Mouse (Mus musculus): ENCODE results near the gene Znrd1. TPM values are rescaled to one million over a fixed set of nuclear protein-coding genes. Genes with fewer than 3 reads are reported as not detected.

The Znrd1 gene
- polyA plus RNA-seq, 1 experiment from 2014 or later = 64.7 TPM

DNA sequence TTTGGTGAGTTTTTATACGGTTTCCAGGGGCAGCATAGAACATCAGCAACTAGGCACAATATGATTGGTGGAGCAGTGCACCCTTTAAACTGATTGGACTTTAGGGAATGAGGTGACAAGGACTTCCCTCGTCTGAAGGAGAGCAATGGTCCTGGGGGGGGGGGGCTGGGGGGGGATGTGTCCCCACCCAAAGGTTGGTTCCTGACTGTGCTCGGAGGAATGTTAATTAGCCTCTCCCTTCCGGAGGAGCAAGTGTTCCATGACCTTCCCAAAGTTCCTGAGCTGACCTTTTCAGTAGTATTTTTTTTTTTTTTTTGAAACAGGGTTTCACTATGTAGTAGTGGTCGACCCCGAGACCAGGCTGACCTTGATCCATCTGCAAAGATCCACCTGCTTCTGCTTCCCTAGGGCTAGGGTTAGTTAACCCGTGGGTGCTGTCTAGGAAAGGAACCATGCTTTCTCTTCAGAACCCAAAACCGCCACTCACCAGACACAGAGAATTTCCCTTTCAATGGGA lies 15.0 kb upstream of the Znrd1 start:
- no peaks in the 10 kb centered on the region for H3K9me3 ChIP-seq (ENCODE audit: control insufficient read depth, low read length)
- H3K4me3 ChIP-seq (replicated peaks; ENCODE audit: low read depth, low read length) = no peak overlapping the region
- WGBS = 83% methylated on average over 8 of the region's 8 CpGs
- no peaks in the 10 kb centered on the region for H3K27me3 ChIP-seq (ENCODE audit: control insufficient read depth, insufficient read depth, low read length)
- no peaks in the 10 kb centered on the region for H3K36me3 ChIP-seq (ENCODE audit: control insufficient read depth, insufficient read depth, low read length)
- no peaks in the 10 kb centered on the region for H3K4me1 ChIP-seq (ENCODE audit: control insufficient read depth, insufficient read depth, low read length)
- no peak for DNase-seq
- H3K4me2 ChIP-seq (ENCODE audit: low read length) = no peak overlapping the region
- no peak overlapping the region for H3K9ac ChIP-seq (replicated peaks; ENCODE audit: low read length)
- no peak overlapping the region for H3K27ac ChIP-seq (replicated peaks; ENCODE audit: low read depth, low read length)
- no peak for ATAC-seq (ENCODE audit: low FRiP score, low TSS enrichment)

DNA sequence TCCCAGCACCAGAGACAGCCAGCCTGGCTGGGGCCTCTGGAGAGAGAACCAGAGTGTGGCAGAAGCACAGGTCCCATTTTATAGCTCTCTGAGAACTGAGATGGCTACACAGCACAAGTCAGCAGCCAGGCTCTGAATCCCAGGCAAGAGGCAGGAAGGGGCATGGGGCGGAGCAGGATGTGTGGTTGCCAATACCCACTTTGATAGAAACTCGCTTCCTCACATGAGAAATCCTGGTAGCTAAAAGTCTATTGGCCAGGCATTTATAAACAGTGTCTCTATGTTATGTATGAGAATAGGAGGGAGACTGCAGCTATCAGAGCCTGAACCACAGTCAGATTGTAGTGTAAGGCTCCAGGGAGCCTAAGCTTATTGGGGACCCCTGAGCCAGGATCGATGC lies 14.4 kb upstream of the Znrd1 start:
- DNase-seq (no peak), ATAC-seq (ENCODE audit: low FRiP score, low TSS enrichment) (no peak)
- Histone ChIP-seq H3K4me2 (ENCODE audit: low read length) (no peak overlapping the region), H3K4me3 (replicated peaks; ENCODE audit: low read depth, low read length) (no peak overlapping the region), H3K9ac (replicated peaks; ENCODE audit: low read length) (no peak overlapping the region), H3K27ac (replicated peaks; ENCODE audit: low read depth, low read length) (no peak overlapping the region), H3K9me3 (ENCODE audit: control insufficient read depth, low read length) (no peaks in the 10 kb centered on the region), H3K36me3 (ENCODE audit: control insufficient read depth, insufficient read depth, low read length) (no peaks in the 10 kb centered on the region), H3K4me1 (ENCODE audit: control insufficient read depth, insufficient read depth, low read length) (no peaks in the 10 kb centered on the region), H3K27me3 (ENCODE audit: control insufficient read depth, insufficient read depth, low read length) (no peaks in the 10 kb centered on the region)
- 86% methylated on average over 3 of the region's 3 CpGs for WGBS

DNA sequence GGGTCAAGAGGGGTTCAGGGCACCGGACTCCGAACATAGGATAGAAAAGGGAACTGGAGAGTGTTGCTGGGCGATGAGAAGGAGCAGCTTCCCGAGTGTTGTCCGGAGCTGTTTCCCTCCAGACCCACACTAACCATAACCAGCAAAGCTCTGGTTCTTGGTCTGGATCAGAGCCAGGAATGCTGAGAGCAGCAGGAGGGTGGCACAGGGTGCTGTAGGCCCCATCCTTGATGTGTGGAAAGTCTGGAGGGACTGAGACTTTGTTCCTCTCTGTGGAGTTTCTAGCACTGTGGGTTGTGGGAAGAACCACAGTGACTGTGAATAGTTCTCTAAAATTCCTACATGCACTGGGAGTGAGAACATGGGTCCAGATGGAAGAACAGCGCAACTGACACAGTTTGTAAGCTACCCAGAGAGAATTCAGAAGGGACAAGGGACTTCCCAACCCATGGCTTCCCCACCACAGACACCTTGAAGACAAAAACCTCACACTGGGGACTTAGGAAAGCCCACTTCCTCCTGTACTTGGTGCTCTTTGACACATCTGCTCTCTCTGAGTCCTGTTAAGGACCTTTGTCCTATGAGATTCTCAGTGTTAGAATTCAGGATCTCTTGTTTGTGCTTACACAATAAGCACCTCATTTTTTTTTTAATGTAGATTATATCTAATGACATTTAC lies 13.0 kb upstream of the Znrd1 start:
- H3K27ac ChIP-seq (replicated peaks; ENCODE audit: low read depth, low read length) = no peak overlapping the region
- WGBS = 85% methylated on average over 6 of the region's 6 CpGs
- no peak overlapping the region for H3K4me2 ChIP-seq (ENCODE audit: low read length)
- no peaks in the 10 kb centered on the region for H3K27me3 ChIP-seq (ENCODE audit: control insufficient read depth, insufficient read depth, low read length)
- no peak for DNase-seq
- H3K36me3 ChIP-seq (ENCODE audit: control insufficient read depth, insufficient read depth, low read length) = no peaks in the 10 kb centered on the region
- H3K9ac ChIP-seq (replicated peaks; ENCODE audit: low read length) = no peak overlapping the region
- H3K4me3 ChIP-seq (replicated peaks; ENCODE audit: low read depth, low read length) = no peak overlapping the region
- H3K4me1 ChIP-seq (ENCODE audit: control insufficient read depth, insufficient read depth, low read length) = no peaks in the 10 kb centered on the region
- no peaks in the 10 kb centered on the region for H3K9me3 ChIP-seq (ENCODE audit: control insufficient read depth, low read length)
- no peak for ATAC-seq (ENCODE audit: low FRiP score, low TSS enrichment)

DNA sequence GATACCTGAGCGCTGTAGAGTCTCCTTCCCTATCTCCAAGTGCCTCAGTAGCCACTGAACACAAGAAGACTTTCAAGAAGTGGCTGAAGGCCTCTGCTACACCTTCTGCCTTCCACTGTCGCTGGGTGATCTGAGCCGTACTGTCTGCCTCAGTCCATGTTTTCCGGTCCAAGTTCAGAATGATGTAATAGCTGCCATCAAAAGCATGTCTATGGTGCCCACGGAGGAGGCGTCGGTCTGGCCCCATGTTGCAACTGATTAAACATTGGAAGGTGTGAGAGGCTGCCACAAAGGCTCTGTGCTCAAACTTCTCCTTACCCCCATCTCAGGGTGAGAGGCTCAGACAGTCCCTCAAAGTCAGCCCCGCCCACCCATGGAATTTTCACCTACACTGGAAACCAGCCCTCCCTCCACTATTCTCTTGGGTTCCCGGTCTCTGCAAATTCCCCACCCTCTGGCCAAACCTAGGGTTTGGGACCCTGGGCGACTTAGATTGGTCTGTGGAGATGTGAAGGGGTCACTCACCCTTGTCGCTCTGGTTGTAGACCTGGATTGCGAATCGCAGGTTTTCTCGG lies 12.0 kb upstream of the Znrd1 start:
- no peak overlapping the region for H3K9ac ChIP-seq (replicated peaks; ENCODE audit: low read length)
- 86% methylated on average over 14 of the region's 14 CpGs for WGBS
- H3K4me3 ChIP-seq (replicated peaks; ENCODE audit: low read depth, low read length) = no peak overlapping the region
- no peaks in the 10 kb centered on the region for H3K9me3 ChIP-seq (ENCODE audit: control insufficient read depth, low read length)
- no peaks in the 10 kb centered on the region for H3K4me1 ChIP-seq (ENCODE audit: control insufficient read depth, insufficient read depth, low read length)
- no peak overlapping the region for H3K4me2 ChIP-seq (ENCODE audit: low read length)
- H3K27me3 ChIP-seq (ENCODE audit: control insufficient read depth, insufficient read depth, low read length) = no peaks in the 10 kb centered on the region
- no peaks in the 10 kb centered on the region for H3K36me3 ChIP-seq (ENCODE audit: control insufficient read depth, insufficient read depth, low read length)
- no peak for DNase-seq
- no peak overlapping the region for H3K27ac ChIP-seq (replicated peaks; ENCODE audit: low read depth, low read length)
- no peak for ATAC-seq (ENCODE audit: low FRiP score, low TSS enrichment)

DNA sequence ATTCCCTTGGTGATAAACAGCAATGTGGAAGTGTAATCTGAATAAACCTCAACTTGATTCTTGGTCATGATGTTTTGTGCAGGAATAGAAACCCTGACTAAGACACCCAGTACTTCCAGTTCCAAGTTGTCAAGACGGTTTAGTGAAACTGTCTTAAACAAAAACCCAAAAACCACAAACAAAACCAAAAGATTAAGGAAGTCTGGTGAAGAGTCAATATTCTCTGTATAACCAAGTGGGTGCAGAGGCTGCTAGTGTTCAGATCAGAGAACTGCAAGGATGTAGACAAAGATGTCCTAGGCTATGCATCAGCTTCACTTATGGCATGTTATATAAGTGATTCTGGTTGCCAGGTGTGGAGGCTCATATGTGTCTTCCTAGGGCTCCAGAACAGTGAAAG lies 8.5 kb upstream of the Znrd1 start:
- no peak overlapping the region for H3K4me3 ChIP-seq (replicated peaks; ENCODE audit: low read depth, low read length)
- DNase-seq (no peak), ATAC-seq (ENCODE audit: low FRiP score, low TSS enrichment) (no peak)
- no peak overlapping the region for H3K9ac ChIP-seq (replicated peaks; ENCODE audit: low read length)
- no peaks in the 10 kb centered on the region for H3K9me3 ChIP-seq (ENCODE audit: control insufficient read depth, low read length)
- 88% methylated on average over 1 of the region's 1 CpGs for WGBS
- H3K27me3 ChIP-seq (ENCODE audit: control insufficient read depth, insufficient read depth, low read length) = no peaks in the 10 kb centered on the region
- no peak overlapping the region for H3K27ac ChIP-seq (replicated peaks; ENCODE audit: low read depth, low read length)
- no peaks in the 10 kb centered on the region for H3K4me1 ChIP-seq (ENCODE audit: control insufficient read depth, insufficient read depth, low read length)
- no peaks in the 10 kb centered on the region for H3K36me3 ChIP-seq (ENCODE audit: control insufficient read depth, insufficient read depth, low read length)
- no peak overlapping the region for H3K4me2 ChIP-seq (ENCODE audit: low read length)

DNA sequence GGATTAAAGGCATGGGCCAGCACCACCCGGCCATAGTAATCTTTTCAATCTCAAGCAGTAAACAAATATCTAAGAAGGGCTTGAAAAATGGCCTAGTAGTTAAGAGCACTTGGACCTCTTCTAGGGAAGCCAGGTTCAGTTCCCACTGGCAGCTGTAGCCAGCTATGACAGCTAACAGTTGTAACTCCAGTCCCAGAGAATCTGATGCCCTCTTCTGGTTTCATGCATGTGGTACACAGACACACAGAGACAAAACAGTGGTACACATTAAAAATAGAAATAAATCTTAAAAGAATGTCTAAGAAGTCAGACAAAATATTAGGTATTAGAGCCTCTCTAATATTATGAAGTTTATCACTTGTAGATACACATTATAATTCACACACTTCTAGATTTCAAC lies 2.8 kb upstream of the Znrd1 start:
- WGBS = 81% methylated on average over 1 of the region's 1 CpGs
- peaks cover 6% of the 10 kb centered on the region; the same call in 1 of the 2 replicates for H3K36me3 ChIP-seq (ENCODE audit: control insufficient read depth, insufficient read depth, low read length)
- no peak overlapping the region for H3K27ac ChIP-seq (replicated peaks; ENCODE audit: low read depth, low read length)
- DNase-seq (no peak), ATAC-seq (ENCODE audit: low FRiP score, low TSS enrichment) (no peak)
- H3K4me1 ChIP-seq (ENCODE audit: control insufficient read depth, insufficient read depth, low read length) = peaks cover 16% of the 10 kb centered on the region
- no peak overlapping the region for H3K4me2 ChIP-seq (ENCODE audit: low read length)
- H3K9me3 ChIP-seq (ENCODE audit: control insufficient read depth, low read length) = no peaks in the 10 kb centered on the region
- no peak overlapping the region for H3K4me3 ChIP-seq (replicated peaks; ENCODE audit: low read depth, low read length)
- H3K9ac ChIP-seq (replicated peaks; ENCODE audit: low read length) = no peak overlapping the region
- H3K27me3 ChIP-seq (ENCODE audit: control insufficient read depth, insufficient read depth, low read length) = no peaks in the 10 kb centered on the region

DNA sequence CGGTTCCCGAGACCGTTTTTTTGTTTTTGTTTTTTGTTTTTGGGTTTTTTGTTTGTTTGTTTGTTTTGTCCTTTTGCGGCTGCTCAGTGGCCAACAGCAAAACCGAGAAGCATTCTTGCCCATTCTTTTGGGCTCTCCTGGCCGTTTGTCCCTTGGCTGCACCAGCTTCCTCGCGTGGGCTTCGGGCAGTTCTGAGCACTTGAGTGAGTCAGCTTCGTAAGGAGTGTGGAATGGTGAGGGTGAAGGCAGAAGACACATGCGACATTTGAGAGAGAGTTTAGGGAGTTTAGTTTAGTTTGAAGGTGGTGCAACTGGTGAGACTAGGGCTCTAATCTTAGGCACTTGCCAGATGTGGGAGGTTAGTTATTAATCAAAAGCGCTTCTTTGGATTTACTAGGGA lies 525 bp upstream of the Znrd1 start:
- peak overlapping the region; percentile 70 for H3K27ac ChIP-seq (replicated peaks; ENCODE audit: low read depth, low read length)

DNA sequence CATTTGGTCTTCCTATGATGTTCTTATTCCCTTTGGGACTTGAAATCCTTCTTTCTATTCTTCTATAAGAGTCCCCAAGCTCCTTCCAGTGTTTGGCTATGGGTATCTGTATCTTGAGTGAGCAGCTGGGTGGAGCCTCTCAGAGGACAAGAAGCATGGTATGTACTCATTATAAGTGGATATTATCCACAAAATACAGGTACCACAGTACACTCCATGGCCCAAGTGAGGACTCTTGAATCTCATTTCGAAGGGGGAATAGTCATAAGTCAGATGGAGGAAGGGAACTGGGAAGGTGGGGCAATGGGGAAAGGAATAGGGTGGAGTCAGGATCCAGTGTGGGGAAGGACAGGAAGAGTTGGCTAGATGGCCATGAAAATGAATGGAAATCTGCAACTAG lies 5.3 kb downstream of the Znrd1 start:
- 97% methylated on average over 1 of the region's 1 CpGs for WGBS
- H3K4me1 ChIP-seq (ENCODE audit: control insufficient read depth, insufficient read depth, low read length) = peaks cover 12% of the 10 kb centered on the region
- H3K27ac ChIP-seq (replicated peaks; ENCODE audit: low read depth, low read length) = no peak overlapping the region
- H3K9me3 ChIP-seq (ENCODE audit: control insufficient read depth, low read length) = no peaks in the 10 kb centered on the region
- no peak overlapping the region for H3K4me3 ChIP-seq (replicated peaks; ENCODE audit: low read depth, low read length)
- DNase-seq (no peak), ATAC-seq (ENCODE audit: low FRiP score, low TSS enrichment) (no peak)
- H3K4me2 ChIP-seq (ENCODE audit: low read length) = no peak overlapping the region
- H3K36me3 ChIP-seq (ENCODE audit: control insufficient read depth, insufficient read depth, low read length) = peaks cover 25% of the 10 kb centered on the region
- no peak overlapping the region for H3K9ac ChIP-seq (replicated peaks; ENCODE audit: low read length)
- no peaks in the 10 kb centered on the region for H3K27me3 ChIP-seq (ENCODE audit: control insufficient read depth, insufficient read depth, low read length)

More for the DNA sequence above, 525 bp upstream of the Znrd1 start:
- H3K27me3 ChIP-seq (ENCODE audit: control insufficient read depth, insufficient read depth, low read length) = no peaks in the 10 kb centered on the region
- peak overlapping the region; percentile 74 for H3K9ac ChIP-seq (replicated peaks; ENCODE audit: low read length)
- peaks cover 8% of the 10 kb centered on the region for H3K36me3 ChIP-seq (ENCODE audit: control insufficient read depth, insufficient read depth, low read length)
- DNase-seq = no peak
- 11% methylated on average over 12 of the region's 12 CpGs for WGBS
- peak; percentile 25; the same call in 1 of the 2 replicates for ATAC-seq (ENCODE audit: low FRiP score, low TSS enrichment)
- H3K9me3 ChIP-seq (ENCODE audit: control insufficient read depth, low read length) = no peaks in the 10 kb centered on the region
- H3K4me3 ChIP-seq (replicated peaks; ENCODE audit: low read depth, low read length) = peak overlapping the region; percentile 67
- peak overlapping the region; percentile 80 for H3K4me2 ChIP-seq (ENCODE audit: low read length)
- H3K4me1 ChIP-seq (ENCODE audit: control insufficient read depth, insufficient read depth, low read length) = peaks cover 16% of the 10 kb centered on the region

DNA sequence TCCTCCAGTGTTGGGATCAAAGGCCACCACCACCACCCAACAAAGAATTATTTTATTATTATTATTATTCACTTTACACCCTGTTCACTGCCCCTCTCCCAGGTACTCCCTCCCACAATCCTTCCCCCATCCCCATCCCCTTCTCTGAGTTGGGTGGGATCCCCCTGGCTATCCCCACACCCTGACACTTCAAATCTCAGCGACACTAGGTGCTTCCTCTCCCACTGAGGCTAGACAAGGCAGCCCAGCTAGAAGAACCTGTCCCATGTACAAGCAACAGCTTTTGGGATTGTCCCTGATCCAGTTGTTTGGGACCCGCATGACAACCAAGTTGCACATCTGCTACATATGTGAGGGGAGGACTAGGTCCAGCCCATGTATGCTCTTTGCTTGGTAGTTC lies 5.7 kb downstream of the Znrd1 start:
- no peak for DNase-seq
- H3K27ac ChIP-seq (replicated peaks; ENCODE audit: low read depth, low read length) = no peak overlapping the region
- H3K4me1 ChIP-seq (ENCODE audit: control insufficient read depth, insufficient read depth, low read length) = peaks cover 10% of the 10 kb centered on the region
- 90% methylated on average over 2 of the region's 2 CpGs for WGBS
- H3K27me3 ChIP-seq (ENCODE audit: control insufficient read depth, insufficient read depth, low read length) = no peaks in the 10 kb centered on the region
- no peak overlapping the region for H3K4me3 ChIP-seq (replicated peaks; ENCODE audit: low read depth, low read length)
- no peak overlapping the region for H3K4me2 ChIP-seq (ENCODE audit: low read length)
- no peaks in the 10 kb centered on the region for H3K9me3 ChIP-seq (ENCODE audit: control insufficient read depth, low read length)
- no peak for ATAC-seq (ENCODE audit: low FRiP score, low TSS enrichment)
- H3K36me3 ChIP-seq (ENCODE audit: control insufficient read depth, insufficient read depth, low read length) = peaks cover 25% of the 10 kb centered on the region
- H3K9ac ChIP-seq (replicated peaks; ENCODE audit: low read length) = no peak overlapping the region
